Mouse (Mus musculus) olfactory bulb, adult 2 months (tissue): ENCODE data around the gene Rnase9.

ENCODE experiments used
- CTCF ChIP-seq: fragments of 200-500 bp; IDR thresholded peaks from 2 replicates; pipeline ENCODE4 v1.5.1; 2012; ENCODE audit warnings: low read depth, mild to moderate bottlenecking, low read length, moderate library complexity; ENCODE audit not compliant: insufficient read depth
- POLR2A ChIP-seq: fragments of 200-500 bp; IDR thresholded peaks from 2 replicates; pipeline ENCODE4 v1.6.1; 2012; ENCODE audit warnings: mild to moderate bottlenecking, low read depth, low read length, moderate library complexity; ENCODE audit not compliant: insufficient read depth

GRCm38 (mm10) chr14:51009572-51009971 lies 32.1 kb downstream of the Rnase9 start:
- TF ChIP-seq CTCF: no peak
- TF ChIP-seq POLR2A: no peak
